Mouse (Mus musculus) thymus, postnatal 10 days (tissue): ENCODE measurements around the gene AC131692.1.
"Not testable (repeated sequence)": the region's sequence is repeated elsewhere in the genome, so short reads cannot be mapped to it uniquely, and the experiment has no call there.

ENCODE experiments used
- DNase-seq, 2 experiments: peaks; one replicate each; pipeline ENCODE4 v3.0.0; 2021; ENCODE audit warnings: low spot score in 2 of 2

Gene AC131692.1

GRCm38 (mm10) chr19:6117346-6117985 is 23.2 kb downstream of the AC131692.1 start:
- peak in 1 of 2 experiments; percentile 33 for DNase-seq

- DNase-seq, result peak; percentile 83
Observed at GRCm38 (mm10) chr19:6117986-6118676, 23.9 kb downstream of the AC131692.1 start, which contains the start of gene Sac3d1. Gene Sac3d1 (minus strand): TSS chr19:6118650.

- no peak for DNase-seq
Observed at GRCm38 (mm10) chr19:6118677-6119185, 24.5 kb downstream of the AC131692.1 start.

- DNase-seq, result no peak
Observed at GRCm38 (mm10) chr19:6121761-6122160, 27.5 kb downstream of the AC131692.1 start.

- DNase-seq, result no peak
Observed at GRCm38 (mm10) chr19:6123330-6123729, 29.1 kb downstream of the AC131692.1 start.

- DNase-seq, result no peak
Observed at GRCm38 (mm10) chr19:6124898-6125297, 30.7 kb downstream of the AC131692.1 start.

GRCm38 (mm10) chr19:6126289-6126688 is 32.1 kb downstream of the AC131692.1 start:
- DNase-seq, result peak; percentile 31 to 69

- no peak for DNase-seq
Observed at GRCm38 (mm10) chr19:6126789-6127580, 32.8 kb downstream of the AC131692.1 start.

GRCm38 (mm10) chr19:6127760-6128341 is 33.6 kb downstream of the AC131692.1 start, which contains the start of gene Snx15:
Gene Snx15 (minus strand): TSS chr19:6128304.
- DNase-seq, result peak; percentile 95 to 97

GRCm38 (mm10) chr19:6130414-6131128 is 36.4 kb downstream of the AC131692.1 start:
- not testable (repeated sequence) for DNase-seq

- no peak for DNase-seq
Observed at GRCm38 (mm10) chr19:6132171-6132827, 38.1 kb downstream of the AC131692.1 start.

GRCm38 (mm10) chr19:6133197-6133596 is 39.0 kb downstream of the AC131692.1 start:
- DNase-seq, result not testable (repeated sequence)

- DNase-seq, result no peak
Observed at GRCm38 (mm10) chr19:6136397-6136796, 42.2 kb downstream of the AC131692.1 start.

- DNase-seq, result no peak
Observed at GRCm38 (mm10) chr19:6139701-6140100, 45.5 kb downstream of the AC131692.1 start.

GRCm38 (mm10) chr19:6140374-6140677 is 46.1 kb downstream of the AC131692.1 start:
- no peak for DNase-seq

- DNase-seq, result peak; percentile 92 to 93
Observed at GRCm38 (mm10) chr19:6140678-6141393, 46.6 kb downstream of the AC131692.1 start, which contains the start of gene Batf2. Gene Batf2 (plus strand): TSS chr19:6140983.

- peak; percentile 76 to 86 for DNase-seq
Observed at GRCm38 (mm10) chr19:6141394-6141749, 47.2 kb downstream of the AC131692.1 start, which contains the start of gene Arl2. Gene Arl2 (minus strand): TSS chr19:6141548.

GRCm38 (mm10) chr19:6144842-6145241 is 50.6 kb downstream of the AC131692.1 start:
- no peak for DNase-seq
